Mouse (Mus musculus): ENCODE data around the gene Arid1b. TPM values are rescaled to one million over a fixed set of nuclear protein-coding genes. Genes with fewer than 3 reads are reported as not detected.

Arid1b gene
- total and polyA plus RNA-seq, 3 experiments, result 6.1 to 12.4 (median 9.7) TPM

GRCm38 (mm10) chr17:5377930-5378310 is 383.8 kb downstream of the Arid1b start:
- peak overlapping the region; percentile 5; the same call in 1 of the 2 replicates for H3K4me2 ChIP-seq (ENCODE audit: insufficient read depth, low read depth, poor library complexity, severe bottlenecking)
- TF ChIP-seq USF1 (IDR thresholded peaks at IDR 0.05; ENCODE audit: low read depth, low read length) (no peak), USF2 (conservative IDR thresholded peaks at IDR 0.05; ENCODE audit: low read depth, low read length) (no peak), MYC (IDR thresholded peaks at IDR 0.05; ENCODE audit: low read depth, low read length) (no peak), PAX5 (IDR thresholded peaks at IDR 0.05; ENCODE audit: low read length) (no peak), GABPA (IDR thresholded peaks at IDR 0.05; ENCODE audit: insufficient replicate concordance, low read depth, low read length) (no peak), SIN3A (IDR thresholded peaks at IDR 0.05; ENCODE audit: low read length) (no peak)
- H3K4me3 ChIP-seq (replicated peaks in 1 of 3; ENCODE audit: low read depth in 2 of 3, low read length in 2 of 3, poor library complexity in 1 of 3), result no peak overlapping the region
- H3K9ac ChIP-seq (ENCODE audit: insufficient read depth, low read depth), result no peak overlapping the region
- no peaks in the 10 kb centered on the region for H3K79me2 ChIP-seq (replicated peaks; ENCODE audit: control insufficient read depth, extremely low read depth, insufficient read depth, poor library complexity, severe bottlenecking)
- no peak overlapping the region for H3K27ac ChIP-seq (ENCODE audit: insufficient read depth, low read depth)
- H3K27me3 ChIP-seq (replicated peaks), result peaks cover 7% of the 10 kb centered on the region
- in situ Hi-C loops (cut with MboI; ENCODE audit: low pct_ligation_motif_present, low pct_unique_long_range_greater_than_20kb, low sequenced_read_pairs) (loop anchor here (25.0 kb wide), 1 partner anchor 591 kb away; no protein-coding TSS in a partner anchor), dilution Hi-C loops (cut with MboI; ENCODE audit: extremely low pct_ligation_motif_present, extremely low pct_unique_long_range_greater_than_20kb, low sequenced_read_pairs) (no loop called here)
- H3K4me1 ChIP-seq (ENCODE audit: control insufficient read depth in 1 of 2, insufficient read depth in 2 of 2), result no peaks in the 10 kb centered on the region
- no peaks in the 10 kb centered on the region for H3K36me3 ChIP-seq (replicated peaks in 1 of 2; ENCODE audit: control insufficient read depth in 1 of 2, insufficient read depth in 1 of 2, low read length in 1 of 2)
- DNase-seq (ENCODE audit: extremely low read depth), result peak; percentile 33
- H3K9me3 ChIP-seq (replicated peaks; ENCODE audit: low read length), result no peaks in the 10 kb centered on the region

- H3K36me3 ChIP-seq (replicated peaks in 1 of 2; ENCODE audit: control insufficient read depth in 1 of 2, insufficient read depth in 1 of 2, low read length in 1 of 2), result no peaks in the 10 kb centered on the region
- H3K4me1 ChIP-seq (ENCODE audit: control insufficient read depth in 1 of 2, insufficient read depth in 2 of 2), result no peaks in the 10 kb centered on the region
- H3K27ac ChIP-seq (ENCODE audit: insufficient read depth, low read depth), result no peak overlapping the region
- no peak overlapping the region for H3K4me3 ChIP-seq (replicated peaks in 1 of 3; ENCODE audit: low read depth in 2 of 3, low read length in 2 of 3, poor library complexity in 1 of 3)
- dilution Hi-C loops (cut with MboI; ENCODE audit: extremely low pct_ligation_motif_present, extremely low pct_unique_long_range_greater_than_20kb, low sequenced_read_pairs) (no loop called here), in situ Hi-C loops (cut with MboI; ENCODE audit: low pct_ligation_motif_present, low pct_unique_long_range_greater_than_20kb, low sequenced_read_pairs) (loop anchor here (25.0 kb wide), 1 partner anchor 598 kb away; no protein-coding TSS in a partner anchor)
- no peak overlapping the region for H3K4me2 ChIP-seq (ENCODE audit: insufficient read depth, low read depth, poor library complexity, severe bottlenecking)
- no peaks in the 10 kb centered on the region for H3K9me3 ChIP-seq (replicated peaks; ENCODE audit: low read length)
- H3K9ac ChIP-seq (ENCODE audit: insufficient read depth, low read depth), result no peak overlapping the region
- no peak for DNase-seq (ENCODE audit: extremely low read depth)
- H3K79me2 ChIP-seq (replicated peaks; ENCODE audit: control insufficient read depth, extremely low read depth, insufficient read depth, poor library complexity, severe bottlenecking), result no peaks in the 10 kb centered on the region
- peaks cover 53% of the 10 kb centered on the region for H3K27me3 ChIP-seq (replicated peaks)
- TF ChIP-seq USF2 (conservative IDR thresholded peaks at IDR 0.05; ENCODE audit: low read depth, low read length) (no peak), USF1 (IDR thresholded peaks at IDR 0.05; ENCODE audit: low read depth, low read length) (no peak), MAX (IDR thresholded peaks at IDR 0.05; ENCODE audit: low read length) (no peak), MYC (IDR thresholded peaks at IDR 0.05; ENCODE audit: low read depth, low read length) (no peak), NRF1 (IDR thresholded peaks at IDR 0.05; ENCODE audit: low read depth, low read length) (no peak), ELF1 (IDR thresholded peaks at IDR 0.05; ENCODE audit: low read depth, low read length) (no peak), GABPA (IDR thresholded peaks at IDR 0.05; ENCODE audit: insufficient replicate concordance, low read depth, low read length) (no peak), TBP (conservative IDR thresholded peaks at IDR 0.05; ENCODE audit: low read depth, low read length) (no peak), EP300 (IDR thresholded peaks at IDR 0.05; ENCODE audit: low read length) (no peak), IRF4 (IDR thresholded peaks at IDR 0.05; ENCODE audit: low read depth, low read length) (no peak), ETS1 (conservative IDR thresholded peaks at IDR 0.05; ENCODE audit: low read depth, low read length) (no peak), HCFC1 (IDR thresholded peaks at IDR 0.05; ENCODE audit: low read depth, low read length) (no peak), SMC3 (IDR thresholded peaks at IDR 0.05; ENCODE audit: low read depth, low read length) (no peak), MAZ (IDR thresholded peaks at IDR 0.05; ENCODE audit: low read depth, low read length) (no peak), NELFE (IDR thresholded peaks at IDR 0.05; ENCODE audit: low read depth, low read length) (no peak), POLR2A (IDR thresholded peaks at IDR 0.05; ENCODE audit: low read depth, low read length) (no peak)
These were observed 391.6 kb downstream of the Arid1b start for GRCm38 (mm10) chr17:5385694-5386093.

Data from CH12.LX (cell line).